Mouse (Mus musculus): ENCODE data around the gene Cnn3. TPM values are rescaled to one million over a fixed set of nuclear protein-coding genes. Genes with fewer than 3 reads are reported as not detected.

Gene Cnn3
- polyA plus RNA-seq, 1 experiment: 67.8 TPM

DNA sequence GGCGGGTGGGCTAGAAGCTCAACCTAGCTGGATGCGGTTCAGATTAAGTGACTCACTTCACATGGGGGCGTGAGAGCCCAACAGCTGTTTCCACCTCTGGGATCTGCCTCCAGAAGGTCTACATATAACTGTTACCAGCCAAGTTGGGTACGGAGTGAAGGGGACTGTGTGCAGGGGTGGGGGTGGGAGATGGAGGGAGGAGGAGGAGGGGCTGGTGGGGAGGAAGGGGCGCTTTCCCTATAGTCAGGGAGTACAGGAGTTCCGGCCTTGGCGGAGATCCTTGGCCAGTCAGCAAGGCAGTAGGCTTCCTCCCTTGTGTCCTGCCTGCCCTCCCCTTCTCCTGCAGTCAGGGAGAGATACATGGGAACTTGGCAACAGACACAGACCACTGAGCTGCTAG is 35.6 kb upstream of the Cnn3 start:
- no peaks in the 10 kb centered on the region for H3K4me1 ChIP-seq (ENCODE audit: control insufficient read depth, insufficient read depth, insufficient read length, low read length)
- TF ChIP-seq CTCF (IDR thresholded peaks at IDR 0.05; ENCODE audit: extremely low read depth, insufficient read length, insufficient replicate concordance, low read depth, low read length) (no peak), POLR2A (IDR thresholded peaks at IDR 0.05; ENCODE audit: low read depth, low read length) (no peak)
- H3K4me3 ChIP-seq (ENCODE audit: low read depth, low read length): no peak overlapping the region
- 88% methylated on average over 7 of the region's 7 CpGs for WGBS
- no peak overlapping the region for H3K27ac ChIP-seq (ENCODE audit: insufficient read depth, low read depth, low read length)
- H3K36me3 ChIP-seq (ENCODE audit: control insufficient read depth, insufficient read depth, low read length): no peaks in the 10 kb centered on the region
- no peaks in the 10 kb centered on the region for H3K27me3 ChIP-seq (ENCODE audit: control insufficient read depth, insufficient read depth, low read length)

- H3K27me3 ChIP-seq (ENCODE audit: control insufficient read depth, insufficient read depth, low read length): no peaks in the 10 kb centered on the region
- TF ChIP-seq POLR2A (IDR thresholded peaks at IDR 0.05; ENCODE audit: low read depth, low read length): no peak
- no peak for TF ChIP-seq CTCF (IDR thresholded peaks at IDR 0.05; ENCODE audit: extremely low read depth, insufficient read length, insufficient replicate concordance, low read depth, low read length)
- no peak overlapping the region for H3K4me3 ChIP-seq (ENCODE audit: low read depth, low read length)
- 80% methylated on average over 16 of the region's 16 CpGs for WGBS
- H3K4me1 ChIP-seq (ENCODE audit: control insufficient read depth, insufficient read depth, insufficient read length, low read length): no peaks in the 10 kb centered on the region
- H3K36me3 ChIP-seq (ENCODE audit: control insufficient read depth, insufficient read depth, low read length): no peaks in the 10 kb centered on the region
- no peak overlapping the region for H3K27ac ChIP-seq (ENCODE audit: insufficient read depth, low read depth, low read length)
These were observed 30.6 kb upstream of the Cnn3 start for GRCm38 (mm10) chr3:121395588-121396295.

DNA sequence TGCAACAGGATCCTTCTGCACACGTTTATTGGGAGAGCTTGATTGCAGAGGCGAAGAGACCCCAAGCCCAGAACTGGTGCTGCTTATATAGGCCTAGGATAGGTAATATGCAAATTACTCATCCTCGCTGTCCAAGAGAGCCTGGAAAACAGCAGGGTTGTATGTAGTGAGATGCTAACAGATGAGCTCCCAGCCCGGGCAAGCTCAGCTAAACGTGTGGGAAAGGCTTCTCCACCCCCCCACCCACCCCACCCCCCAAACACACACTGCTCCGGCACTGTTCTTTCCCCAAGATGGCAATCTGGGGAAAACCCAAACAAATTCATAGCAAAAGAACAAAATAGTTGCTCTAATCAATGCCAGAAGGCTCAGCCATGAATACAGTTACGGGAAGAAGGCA is 29.7 kb upstream of the Cnn3 start:
- no peaks in the 10 kb centered on the region; the same call in 1 of the 2 replicates for H3K4me1 ChIP-seq (ENCODE audit: control insufficient read depth, insufficient read depth, insufficient read length, low read length)
- H3K27ac ChIP-seq (ENCODE audit: insufficient read depth, low read depth, low read length): no peak overlapping the region
- WGBS: 91% methylated on average over 7 of the region's 7 CpGs
- TF ChIP-seq CTCF (IDR thresholded peaks at IDR 0.05; ENCODE audit: extremely low read depth, insufficient read length, insufficient replicate concordance, low read depth, low read length) (no peak), POLR2A (IDR thresholded peaks at IDR 0.05; ENCODE audit: low read depth, low read length) (no peak)
- no peaks in the 10 kb centered on the region for H3K36me3 ChIP-seq (ENCODE audit: control insufficient read depth, insufficient read depth, low read length)
- no peak overlapping the region for H3K4me3 ChIP-seq (ENCODE audit: low read depth, low read length)
- no peaks in the 10 kb centered on the region for H3K27me3 ChIP-seq (ENCODE audit: control insufficient read depth, insufficient read depth, low read length)

DNA sequence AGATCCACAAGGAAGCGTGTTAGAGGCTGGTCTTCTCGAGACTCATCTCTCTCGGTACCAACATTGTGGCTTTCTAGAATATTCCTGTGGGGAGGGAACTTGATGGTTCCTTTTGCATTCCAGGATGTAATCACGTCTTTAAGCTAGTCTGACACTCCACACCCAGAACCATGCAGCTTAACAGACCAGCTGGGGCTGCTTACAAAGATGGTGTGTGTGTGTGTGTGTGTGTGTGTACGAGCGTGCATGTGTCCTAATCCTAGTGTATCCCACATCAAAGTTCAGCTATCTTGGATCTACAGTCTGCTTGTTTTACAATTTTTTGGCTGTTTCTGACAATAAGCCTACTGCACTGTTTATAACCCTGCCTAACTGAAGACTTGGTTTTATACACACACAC is 29.3 kb upstream of the Cnn3 start:
- Histone ChIP-seq H3K4me1 (ENCODE audit: control insufficient read depth, insufficient read depth, insufficient read length, low read length) (no peaks in the 10 kb centered on the region; the same call in 1 of the 2 replicates), H3K27ac (ENCODE audit: insufficient read depth, low read depth, low read length) (no peak overlapping the region), H3K27me3 (ENCODE audit: control insufficient read depth, insufficient read depth, low read length) (no peaks in the 10 kb centered on the region), H3K4me3 (ENCODE audit: low read depth, low read length) (no peak overlapping the region), H3K36me3 (ENCODE audit: control insufficient read depth, insufficient read depth, low read length) (no peaks in the 10 kb centered on the region)
- 84% methylated on average over 6 of the region's 6 CpGs for WGBS
- no peak for TF ChIP-seq POLR2A (IDR thresholded peaks at IDR 0.05; ENCODE audit: low read depth, low read length)
- TF ChIP-seq CTCF (IDR thresholded peaks at IDR 0.05; ENCODE audit: extremely low read depth, insufficient read length, insufficient replicate concordance, low read depth, low read length): no peak

GRCm38 (mm10) chr3:121401384-121401783 is 24.9 kb upstream of the Cnn3 start:
- Histone ChIP-seq H3K27ac (ENCODE audit: insufficient read depth, low read depth, low read length) (no peak overlapping the region), H3K27me3 (ENCODE audit: control insufficient read depth, insufficient read depth, low read length) (no peaks in the 10 kb centered on the region), H3K36me3 (ENCODE audit: control insufficient read depth, insufficient read depth, low read length) (no peaks in the 10 kb centered on the region), H3K4me3 (ENCODE audit: low read depth, low read length) (no peak overlapping the region), H3K4me1 (ENCODE audit: control insufficient read depth, insufficient read depth, insufficient read length, low read length) (peaks cover under 1% of the 10 kb centered on the region; the same call in 1 of the 2 replicates)
- WGBS: 41% methylated on average over 4 of the region's 4 CpGs
- no peak for TF ChIP-seq CTCF (IDR thresholded peaks at IDR 0.05; ENCODE audit: extremely low read depth, insufficient read length, insufficient replicate concordance, low read depth, low read length)
- TF ChIP-seq POLR2A (IDR thresholded peaks at IDR 0.05; ENCODE audit: low read depth, low read length): no peak

DNA sequence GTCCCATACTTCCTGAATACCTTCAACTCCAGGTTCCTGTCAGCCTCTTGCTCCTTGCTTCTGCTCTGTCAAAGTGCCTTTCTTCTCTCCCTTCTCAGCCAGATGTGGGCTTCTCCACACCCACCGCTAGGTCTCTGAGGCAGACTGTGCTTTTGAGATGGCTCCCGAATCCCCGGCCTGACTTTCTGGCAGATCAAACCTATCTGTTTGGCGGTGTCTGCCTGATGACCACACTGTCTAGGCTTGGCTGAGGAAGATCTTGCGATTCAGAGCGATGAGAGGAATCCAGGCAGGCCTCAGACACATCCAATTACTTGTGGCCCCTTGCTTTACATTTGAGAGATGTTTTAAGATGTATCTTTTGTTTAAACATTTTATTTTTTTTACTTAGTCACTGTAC is 24.2 kb upstream of the Cnn3 start:
- Histone ChIP-seq H3K4me1 (ENCODE audit: control insufficient read depth, insufficient read depth, insufficient read length, low read length) (peaks cover 4% of the 10 kb centered on the region; the same call in 1 of the 2 replicates), H3K36me3 (ENCODE audit: control insufficient read depth, insufficient read depth, low read length) (no peaks in the 10 kb centered on the region), H3K27me3 (ENCODE audit: control insufficient read depth, insufficient read depth, low read length) (no peaks in the 10 kb centered on the region), H3K4me3 (ENCODE audit: low read depth, low read length) (no peak overlapping the region), H3K27ac (ENCODE audit: insufficient read depth, low read depth, low read length) (no peak overlapping the region)
- TF ChIP-seq CTCF (IDR thresholded peaks at IDR 0.05; ENCODE audit: extremely low read depth, insufficient read length, insufficient replicate concordance, low read depth, low read length): no peak
- no peak for TF ChIP-seq POLR2A (IDR thresholded peaks at IDR 0.05; ENCODE audit: low read depth, low read length)
- WGBS: 82% methylated on average over 6 of the region's 6 CpGs

- Histone ChIP-seq H3K27me3 (ENCODE audit: control insufficient read depth, insufficient read depth, low read length) (no peaks in the 10 kb centered on the region), H3K4me1 (ENCODE audit: control insufficient read depth, insufficient read depth, insufficient read length, low read length) (peaks cover 13% of the 10 kb centered on the region; the same call in 1 of the 2 replicates), H3K27ac (ENCODE audit: insufficient read depth, low read depth, low read length) (no peak overlapping the region), H3K36me3 (ENCODE audit: control insufficient read depth, insufficient read depth, low read length) (no peaks in the 10 kb centered on the region), H3K4me3 (ENCODE audit: low read depth, low read length) (no peak overlapping the region)
- WGBS: 46% methylated on average over 5 of the region's 5 CpGs
- no peak for TF ChIP-seq CTCF (IDR thresholded peaks at IDR 0.05; ENCODE audit: extremely low read depth, insufficient read length, insufficient replicate concordance, low read depth, low read length)
- no peak for TF ChIP-seq POLR2A (IDR thresholded peaks at IDR 0.05; ENCODE audit: low read depth, low read length)
These were observed 22.8 kb upstream of the Cnn3 start for GRCm38 (mm10) chr3:121403449-121403848.
